Mouse (Mus musculus) gastrocnemius, postnatal 4 days (tissue): ENCODE measurements around the gene Mbl1. TPM values are rescaled to one million over a fixed set of nuclear protein-coding genes. Genes with fewer than 3 reads are reported as not detected.

Experiments used
- DNase-seq, 2 experiments: peaks; one replicate each; pipeline ENCODE4 v3.0.0; 2021 to 2022; ENCODE audit warnings: low spot score in 2 of 2, mixed read lengths in 2 of 2
- total RNA-seq, 2 experiments: library from RNA; stranded (reverse); gene quantifications; 2 replicates each; pipeline ENCODE4 v1.2.3; 2021

Gene Mbl1
- total RNA-seq, 2 experiments from 2014 or later: 0.80 TPM; not detected in 1

DNA sequence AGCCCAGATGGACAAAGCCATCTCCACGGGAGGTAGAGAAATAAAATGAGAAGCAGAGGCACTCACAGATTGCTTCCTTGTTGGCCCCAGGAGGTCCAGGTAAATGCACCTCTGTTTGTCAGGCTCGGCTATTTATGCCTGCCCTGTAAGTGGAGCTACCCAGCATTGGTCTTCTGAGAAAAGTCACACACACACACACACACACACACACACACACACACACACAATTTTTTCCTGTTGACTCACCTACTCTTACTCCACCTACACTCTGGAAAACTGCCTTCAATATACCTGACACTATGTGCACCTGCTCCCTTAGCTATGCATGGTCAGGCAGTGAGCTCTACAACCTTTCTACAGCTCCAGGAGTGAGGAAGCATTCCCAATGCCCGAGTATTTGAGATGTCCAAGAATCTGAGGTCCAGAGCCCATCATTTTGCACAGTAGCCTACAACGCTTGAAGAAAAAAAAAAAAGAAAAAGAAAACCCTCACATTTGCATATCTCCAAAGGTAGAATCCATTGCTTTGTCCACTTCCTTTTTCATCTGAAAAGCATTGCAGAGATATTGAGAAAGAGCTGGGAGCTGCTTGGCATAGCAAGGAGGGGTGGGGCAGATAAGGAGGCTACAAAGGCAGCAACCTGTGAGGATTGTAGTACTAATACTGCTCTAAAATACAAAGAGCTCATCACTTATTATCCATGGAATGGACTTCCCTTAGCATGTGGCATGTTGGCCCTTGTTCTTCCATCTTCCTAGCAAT, 34.0 kb downstream of the Mbl1 start, which contains the start of gene Sftpd:
Gene Sftpd, minus strand, starts transcription at position 91 of the 763 bp plus-strand sequence.
- DNase-seq: no peak

DNA sequence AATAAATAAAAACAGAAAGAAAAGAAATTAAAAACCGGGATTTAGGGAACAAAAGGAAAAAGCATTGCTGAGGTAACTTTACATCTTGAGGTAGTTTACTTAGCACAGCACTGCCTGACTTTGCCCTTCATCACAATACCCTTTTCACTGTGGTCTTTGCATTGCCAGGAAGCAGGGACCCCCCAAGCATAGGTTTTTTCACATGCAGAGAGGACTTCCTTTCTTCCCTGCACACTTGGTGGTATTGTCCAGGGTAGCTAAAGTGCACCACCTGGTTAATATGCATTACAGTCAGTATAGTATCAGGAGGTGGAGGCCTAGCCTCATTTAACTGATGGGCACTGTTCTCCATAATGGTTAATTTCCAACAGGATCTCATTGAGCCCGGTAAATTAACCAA, 38.2 kb downstream of the Mbl1 start:
- no peak for DNase-seq

GRCm38 (mm10) chr14:41198037-41198730, 46.9 kb downstream of the Mbl1 start:
- DNase-seq: no peak

Other genes starting within 250 kb of the Mbl1 start
- gene Tspan14, start 184.7 kb upstream of the Mbl1 start, total RNA-seq: 10 to 100 TPM; 29.0 to 29.4 TPM
- 10 to 100 TPM in 1 of 2 experiments, 1 to 10 TPM in 1; 9.2 to 16.2 TPM for gene Fam213a, start 137.7 kb upstream of the Mbl1 start, total RNA-seq
- gene Dydc2, start 82.2 kb upstream of the Mbl1 start, total RNA-seq: not detected
- not detected for gene Dydc1, start 78.5 kb upstream of the Mbl1 start, total RNA-seq
- 1 to 10 TPM in 1 of 2 experiments, under 1 TPM in 1; 0.66 to 3.2 TPM for gene Mat1a, start 46.4 kb upstream of the Mbl1 start, total RNA-seq
- under 1 TPM in 1 of 2 experiments, not detected in 1; 0.10 TPM for gene Sftpa1, start 19.7 kb upstream of the Mbl1 start, total RNA-seq
- not detected for gene Sftpd, start 33.7 kb downstream of the Mbl1 start, total RNA-seq
- gene Gm2832, start 127.3 kb downstream of the Mbl1 start, total RNA-seq: not detected
- not detected for gene Gm5798, start 197.2 kb downstream of the Mbl1 start, total RNA-seq
- gene Gm7945, start 234.9 kb downstream of the Mbl1 start, total RNA-seq: not detected